Mouse (Mus musculus) hindbrain, embryonic 11.5 days (tissue): ENCODE data around the gene Pgls. TPM values are rescaled to one million over a fixed set of nuclear protein-coding genes. Genes with fewer than 3 reads are reported as not detected.

ENCODE experiments used
- ATAC-seq: fragments of 200-750 bp; cut with Nextera tagmentation; 2 replicates; pipeline ENCODE4 v1.8.0; 2017; ENCODE audit warnings: mild to moderate bottlenecking, moderate TSS enrichment, moderate library complexity; ENCODE audit not compliant: low FRiP score
- DNase-seq: peaks from one replicate; pipeline ENCODE4 v3.0.0-alpha.2; 2015; ENCODE audit warnings: low spot score
- H3K27ac ChIP-seq: fragments of 300-500 bp; sonication (generic); 2 replicates; pipeline ENCODE4 v1.5.1; 2014; ENCODE audit warnings: mild to moderate bottlenecking, low read depth, low read length
- H3K27me3 ChIP-seq: fragments of 300-500 bp; sonication (generic); 2 replicates; pipeline ENCODE4 v1.6.1; 2014; ENCODE audit warnings: mild to moderate bottlenecking, low read length, moderate library complexity, mixed read lengths; ENCODE audit not compliant: control insufficient read depth, insufficient read depth
- H3K36me3 ChIP-seq: fragments of 300-500 bp; sonication (generic); 2 replicates; pipeline ENCODE4 v1.6.1; 2014; ENCODE audit warnings: mild to moderate bottlenecking, low read length, moderate library complexity, mixed read lengths; ENCODE audit not compliant: control insufficient read depth, insufficient read depth
- H3K4me1 ChIP-seq: fragments of 300-500 bp; sonication (generic); replicated peaks from 2 replicates; pipeline ENCODE4 v1.6.1; 2014; ENCODE audit warnings: low read length, mixed read lengths; ENCODE audit not compliant: control insufficient read depth, insufficient read depth
- H3K4me2 ChIP-seq: fragments of 300-500 bp; sonication (generic); replicated peaks from 2 replicates; pipeline ENCODE4 v1.6.1; 2014; ENCODE audit warnings: mild to moderate bottlenecking, low read depth, low read length
- H3K4me3 ChIP-seq: fragments of 300-500 bp; sonication (generic); 2 replicates; pipeline ENCODE4 v1.5.1; 2014; ENCODE audit warnings: low read depth, low read length
- H3K9ac ChIP-seq: fragments of 300-500 bp; sonication (generic); 2 replicates; pipeline ENCODE4 v1.6.1; 2014; ENCODE audit warnings: low read depth, low read length
- H3K9me3 ChIP-seq: fragments of 300-500 bp; sonication (generic); 2 replicates; pipeline ENCODE4 v1.6.1; 2016; ENCODE audit warnings: low read length; ENCODE audit not compliant: control insufficient read depth
- WGBS: fragments of 180-500 bp; shearing (Covaris S2); extraction: QIAGEN DNeasy Blood & Tissue Kit; methylation state at CpG from one replicate; pipeline ENCODE4 v1.1.7; 2014; 5-methylcytosine and 5-hydroxymethylcytosine counted together
- polyA plus RNA-seq: library from polyadenylated mRNA; unstranded; fragments of >200 nt; fragmentation: Nextera tagmentation; extraction: Ambion mirVana; gene quantifications from 2 replicates; pipeline ENCODE4 v1.2.1, GENCODE M21; 2014

Pgls gene
- polyA plus RNA-seq, 1 experiment from 2014 or later: 228 TPM

DNA sequence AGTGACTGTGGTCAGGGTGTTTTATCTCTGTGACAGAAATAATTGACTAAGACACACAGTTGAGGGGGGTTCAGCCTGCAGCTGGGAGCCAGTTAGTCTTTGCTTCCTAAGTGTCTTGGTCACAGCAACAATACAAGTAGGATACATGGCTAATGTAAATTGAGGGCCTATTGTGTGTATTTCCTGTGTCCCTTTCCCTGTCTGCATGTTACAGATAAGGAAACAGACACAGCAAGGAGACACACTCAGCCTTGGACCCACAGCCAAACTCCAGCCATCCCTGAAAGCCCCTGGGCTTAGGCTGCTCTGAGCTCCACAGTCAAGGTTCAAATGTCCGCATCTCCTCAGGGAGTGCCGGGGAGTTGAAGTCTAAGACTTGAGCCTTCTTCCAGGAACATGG lies 37.3 kb upstream of the Pgls start:
- ATAC-seq (no peak), DNase-seq (no peak)
- Histone ChIP-seq H3K27ac (no peak overlapping the region), H3K4me3 (no peak overlapping the region), H3K9me3 (no peaks in the 10 kb centered on the region), H3K4me1 (no peaks in the 10 kb centered on the region; the same call in 1 of the 2 replicates), H3K9ac (no peak overlapping the region), H3K4me2 (no peak overlapping the region), H3K36me3 (no peaks in the 10 kb centered on the region), H3K27me3 (peaks cover 42% of the 10 kb centered on the region)
- WGBS: 91% methylated on average over 2 of the region's 2 CpGs

DNA sequence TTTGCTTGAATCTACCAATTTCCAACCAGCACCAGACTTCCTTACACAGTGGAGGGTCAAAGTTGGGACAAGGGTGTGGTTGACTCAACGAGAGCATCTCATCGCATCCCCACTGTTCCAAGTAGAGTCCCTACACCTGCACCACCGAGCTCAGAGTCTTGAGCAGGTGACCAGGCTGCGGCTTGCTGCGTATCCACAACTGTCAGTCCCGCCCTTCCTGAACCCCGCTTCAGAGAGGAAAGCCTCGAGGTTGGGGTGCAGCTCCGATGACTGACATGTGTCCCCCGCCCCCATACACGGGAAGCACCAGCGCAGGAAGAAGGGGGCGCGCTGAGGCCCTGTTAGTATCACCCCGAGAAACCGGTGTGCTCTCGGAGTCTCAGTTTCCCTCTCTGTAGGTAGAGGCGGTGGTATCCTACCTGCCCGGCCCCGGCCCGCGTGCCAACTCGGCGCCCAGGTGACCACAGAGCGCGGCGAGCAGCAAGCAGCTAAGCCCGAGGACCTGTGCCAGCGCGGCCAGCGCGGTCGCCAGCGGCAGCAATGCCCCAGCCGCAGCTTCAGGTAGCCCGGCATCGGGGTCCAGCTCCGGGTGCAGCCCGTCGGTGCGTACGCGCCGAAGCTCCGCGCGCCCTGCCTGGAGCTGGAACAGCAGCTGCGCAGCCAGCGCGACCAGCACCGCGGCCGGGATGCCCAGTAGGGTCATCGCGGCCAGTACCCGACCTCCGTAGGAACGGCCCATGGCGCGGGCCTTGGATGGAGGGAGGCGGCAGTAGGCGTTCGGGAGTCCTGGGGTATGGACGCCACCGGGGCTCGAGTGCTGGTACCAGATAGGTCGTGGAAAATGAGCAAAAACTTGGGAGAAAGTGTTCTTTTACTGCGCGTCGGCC lies 33.7 kb upstream of the Pgls start, which contains the start of gene Tmem221:
Tmem221 (minus strand) TSS at position 801 of the 887 bp plus-strand sequence.
- no peaks in the 10 kb centered on the region for H3K36me3 ChIP-seq
- peaks cover 75% of the 10 kb centered on the region for H3K27me3 ChIP-seq
- H3K4me3 ChIP-seq: peak within 1 kb of the TSS; percentile 23
- H3K27ac ChIP-seq: no peak within 1 kb of the TSS
- ATAC-seq (peak; percentile 4; the same call in 1 of the 2 replicates), DNase-seq (peak; percentile 32)
- peaks cover 2% of the 10 kb centered on the region; the same call in 1 of the 2 replicates for H3K4me1 ChIP-seq
- H3K4me2 ChIP-seq: peak within 1 kb of the TSS; percentile 38
- H3K9me3 ChIP-seq: no peaks in the 10 kb centered on the region
- 4% methylated on average over 70 of the region's 70 CpGs for WGBS
- peak within 1 kb of the TSS; percentile 7; the same call in 1 of the 2 replicates for H3K9ac ChIP-seq

DNA sequence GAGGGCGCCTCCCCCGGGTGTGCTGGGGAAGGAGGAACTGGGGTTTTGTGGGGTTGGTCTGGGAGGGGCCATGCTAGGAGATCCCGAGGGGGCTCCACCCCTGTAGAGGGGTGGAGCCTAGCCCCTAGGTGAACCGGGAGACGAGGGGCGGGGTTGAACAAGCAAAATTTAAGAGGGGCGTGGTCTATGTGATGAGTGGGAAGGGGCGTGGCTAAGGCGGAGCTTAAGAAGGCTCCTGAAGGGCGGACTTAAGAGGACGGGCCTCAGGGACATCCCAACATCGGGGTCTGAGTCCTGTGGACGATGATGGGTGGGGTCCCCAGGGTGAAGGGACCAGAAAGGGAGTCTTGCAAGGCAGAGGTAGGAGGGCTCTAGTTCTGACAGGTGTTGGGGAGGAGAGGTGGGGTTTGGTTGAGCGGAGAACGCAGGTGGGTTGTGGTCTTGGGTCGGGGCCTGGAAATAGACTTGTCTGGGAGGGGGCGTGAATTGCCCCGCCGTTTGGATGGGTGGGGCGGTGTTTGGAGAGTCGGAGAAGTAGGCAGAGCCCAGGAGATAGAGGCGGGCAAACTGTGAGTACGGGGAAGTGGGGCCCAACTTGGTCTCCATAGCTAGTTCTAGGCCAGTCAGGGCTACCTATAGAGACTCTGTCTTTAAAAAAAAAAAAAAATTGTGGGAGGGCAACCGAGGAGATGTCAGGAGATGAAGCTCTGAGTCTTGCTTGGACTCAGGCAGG lies 32.9 kb upstream of the Pgls start:
- peak overlapping the region; percentile 38 for H3K4me2 ChIP-seq
- WGBS: 2% methylated on average over 24 of the region's 24 CpGs
- peak overlapping the region; percentile 23 for H3K4me3 ChIP-seq
- no peak overlapping the region for H3K27ac ChIP-seq
- DNase-seq: peak; percentile 69
- H3K9me3 ChIP-seq: no peaks in the 10 kb centered on the region
- peaks cover 78% of the 10 kb centered on the region for H3K27me3 ChIP-seq
- H3K9ac ChIP-seq: no peak overlapping the region; the same call in 1 of the 2 replicates
- peaks cover 2% of the 10 kb centered on the region; the same call in 1 of the 2 replicates for H3K4me1 ChIP-seq
- ATAC-seq: peak; percentile 36; the same call in 1 of the 2 replicates
- no peaks in the 10 kb centered on the region for H3K36me3 ChIP-seq

DNA sequence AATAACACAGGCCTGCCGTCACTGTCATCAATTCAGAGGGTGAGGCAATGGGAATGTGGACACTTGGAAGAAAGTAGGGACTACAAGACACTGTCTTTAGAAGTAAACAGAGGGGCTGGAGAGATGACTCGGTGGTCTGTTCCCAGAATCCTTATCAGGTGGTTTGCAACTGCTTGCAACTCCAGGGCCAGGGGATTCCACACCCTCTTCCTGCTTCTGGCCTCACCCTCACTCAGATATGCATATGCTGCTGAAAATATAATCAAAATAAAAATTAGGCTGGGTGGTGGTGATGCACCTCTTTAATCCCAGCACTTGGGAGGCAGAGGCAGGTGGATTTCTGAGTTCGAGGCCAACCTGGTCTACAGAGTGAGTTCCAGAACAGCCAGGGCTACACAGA lies 31.9 kb upstream of the Pgls start:
- Histone ChIP-seq H3K4me3 (no peak overlapping the region), H3K27me3 (peaks cover 78% of the 10 kb centered on the region), H3K27ac (no peak overlapping the region), H3K9me3 (no peaks in the 10 kb centered on the region), H3K36me3 (no peaks in the 10 kb centered on the region), H3K4me2 (no peak overlapping the region), H3K9ac (no peak overlapping the region), H3K4me1 (peaks cover 2% of the 10 kb centered on the region; the same call in 1 of the 2 replicates)
- 81% methylated on average over 3 of the region's 3 CpGs for WGBS
- DNase-seq (no peak), ATAC-seq (no peak)

DNA sequence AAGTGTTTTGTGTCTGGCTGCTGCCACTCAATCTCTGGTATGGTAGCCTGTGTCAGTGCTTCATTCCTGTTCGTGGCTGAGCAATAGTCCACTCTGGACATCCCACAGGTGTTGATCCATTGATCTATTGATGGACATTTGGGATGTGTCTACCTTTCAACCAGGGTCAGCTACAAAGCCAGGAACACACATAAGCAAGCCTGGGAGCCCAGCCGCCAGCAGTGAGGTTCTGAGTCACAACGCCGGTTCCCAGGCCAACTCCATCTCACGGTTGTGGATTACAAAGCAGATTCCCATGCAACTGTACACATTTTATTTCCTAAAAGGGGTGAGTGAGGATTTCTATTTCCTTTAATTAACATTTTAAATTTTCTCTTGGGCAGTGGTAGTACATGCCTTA lies 31.2 kb upstream of the Pgls start:
- H3K9me3 ChIP-seq: no peaks in the 10 kb centered on the region
- H3K9ac ChIP-seq: no peak overlapping the region
- peaks cover 75% of the 10 kb centered on the region for H3K27me3 ChIP-seq
- 81% methylated on average over 5 of the region's 5 CpGs for WGBS
- H3K4me2 ChIP-seq: no peak overlapping the region
- no peak overlapping the region for H3K4me3 ChIP-seq
- no peak overlapping the region for H3K27ac ChIP-seq
- no peak for ATAC-seq
- H3K36me3 ChIP-seq: no peaks in the 10 kb centered on the region
- DNase-seq: no peak
- peaks cover 2% of the 10 kb centered on the region; the same call in 1 of the 2 replicates for H3K4me1 ChIP-seq

DNA sequence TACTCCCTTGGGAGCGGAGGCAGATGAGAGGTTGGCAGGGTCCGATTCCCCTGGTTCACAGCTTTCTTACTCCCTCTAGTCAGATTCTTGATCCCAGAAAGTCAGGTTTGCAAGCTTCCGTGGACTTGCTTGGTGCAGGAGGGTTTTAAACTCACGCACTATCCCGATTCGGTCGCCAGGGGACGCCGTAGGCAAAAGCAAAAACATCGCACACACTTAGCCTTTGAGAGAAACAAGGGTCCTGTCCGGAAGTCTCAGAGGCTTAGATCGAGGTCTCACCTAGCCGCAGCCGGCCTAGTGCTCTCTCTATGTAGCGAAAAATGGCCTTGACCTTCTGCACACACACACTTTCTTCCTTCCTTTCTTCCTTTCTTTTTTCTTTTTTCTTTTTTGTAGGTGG lies 30.6 kb upstream of the Pgls start:
- ATAC-seq (no peak), DNase-seq (peak; percentile 87)
- Histone ChIP-seq H3K27ac (no peak overlapping the region), H3K4me2 (no peak overlapping the region), H3K9me3 (no peaks in the 10 kb centered on the region), H3K9ac (no peak overlapping the region), H3K27me3 (peaks cover 71% of the 10 kb centered on the region), H3K4me3 (no peak overlapping the region), H3K36me3 (no peaks in the 10 kb centered on the region), H3K4me1 (peaks cover 2% of the 10 kb centered on the region; the same call in 1 of the 2 replicates)
- 4% methylated on average over 15 of the region's 15 CpGs for WGBS

DNA sequence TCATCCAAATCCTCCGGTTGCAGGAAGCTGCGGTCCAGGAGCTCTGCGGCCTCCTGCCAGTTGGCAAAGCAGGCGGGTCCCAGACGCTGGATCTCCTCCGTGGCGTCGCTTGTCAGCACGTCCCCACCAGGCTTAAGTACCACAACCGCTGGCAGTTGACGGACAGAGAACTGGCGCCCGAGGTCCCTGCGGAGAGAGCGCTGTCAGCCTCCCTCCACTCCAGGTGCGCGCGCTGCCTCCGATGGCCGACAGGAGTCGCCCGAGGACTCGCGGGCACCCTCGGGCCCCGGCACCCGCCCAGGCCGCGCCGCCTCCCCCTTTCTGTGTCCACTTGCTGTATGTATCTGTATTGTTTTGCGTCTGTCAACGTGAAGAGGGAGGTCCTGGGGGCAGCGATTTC lies 29.2 kb upstream of the Pgls start:
- peak; percentile 77 for DNase-seq

DNA sequence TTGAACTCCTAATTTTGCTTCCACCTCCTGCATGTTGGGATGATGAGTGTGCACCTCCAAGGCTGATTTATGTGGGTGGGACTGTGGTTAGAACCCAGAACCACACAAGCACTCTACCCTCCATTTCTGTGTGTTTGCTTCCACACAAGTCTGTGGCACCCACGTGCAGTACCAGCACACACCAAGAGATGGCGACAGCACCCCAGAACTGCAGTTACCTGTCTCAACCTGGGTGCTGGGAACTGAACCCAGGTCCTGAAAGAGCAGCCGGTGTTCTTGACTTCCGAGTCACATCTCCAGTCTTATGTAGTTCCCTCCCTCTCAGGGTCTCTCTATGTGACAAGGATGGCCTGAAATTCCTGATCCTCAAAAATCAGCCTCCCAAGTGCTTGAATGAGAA lies 28.0 kb upstream of the Pgls start:
- no peaks in the 10 kb centered on the region for H3K9me3 ChIP-seq
- no peak overlapping the region for H3K4me3 ChIP-seq
- no peaks in the 10 kb centered on the region for H3K36me3 ChIP-seq
- 0 out of 2 replicates have a peak, but pooled peaks cover 5% of the 10 kb centered on the region for H3K4me1 ChIP-seq
- no peak overlapping the region for H3K4me2 ChIP-seq
- ATAC-seq (no peak), DNase-seq (no peak)
- peaks cover 50% of the 10 kb centered on the region for H3K27me3 ChIP-seq
- no peak overlapping the region for H3K27ac ChIP-seq
- WGBS: 87% methylated on average over 4 of the region's 4 CpGs
- no peak overlapping the region for H3K9ac ChIP-seq

More for the DNA sequence above, 29.2 kb upstream of the Pgls start:
- H3K9me3 ChIP-seq: no peaks in the 10 kb centered on the region
- peak overlapping the region; percentile 23 for H3K4me2 ChIP-seq
- H3K4me3 ChIP-seq: peak overlapping the region; percentile 18
- no peak overlapping the region for H3K27ac ChIP-seq
- ATAC-seq: peak; percentile 53; the same call in 1 of the 2 replicates
- H3K27me3 ChIP-seq: peaks cover 58% of the 10 kb centered on the region
- no peak overlapping the region for H3K9ac ChIP-seq
- WGBS: 1% methylated on average over 33 of the region's 33 CpGs
- no peaks in the 10 kb centered on the region for H3K36me3 ChIP-seq
- peaks cover 2% of the 10 kb centered on the region; the same call in 1 of the 2 replicates for H3K4me1 ChIP-seq
